Comparison of ENCODE assay signal across 23 mouse cellular contexts in the genomic region with DNA sequence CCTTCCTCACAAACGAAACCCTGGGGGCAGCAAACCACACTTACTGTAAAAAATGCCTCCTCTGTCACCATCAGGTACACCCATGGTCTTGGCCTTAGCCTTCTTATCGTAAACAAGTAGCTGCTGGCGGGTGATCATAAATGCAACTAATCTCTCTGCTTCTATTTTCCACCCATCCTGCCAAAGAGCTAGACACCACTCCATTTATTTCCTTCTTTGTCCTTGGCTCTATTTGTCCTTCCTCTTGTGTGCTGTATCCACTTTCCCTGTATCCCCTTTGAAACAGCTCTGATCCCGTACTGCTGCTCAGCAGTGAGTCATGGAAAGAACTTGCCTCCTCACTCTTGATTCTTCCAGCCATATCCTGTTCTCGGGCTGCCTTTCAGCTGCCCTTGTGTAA.
DNase-seq lines count a peak whose midpoint lies in the region; ATAC-seq and TF ChIP-seq lines count a peak whose summit lies in the region.
"Had no signal": no experiment of that assay in that cellular context is flagged by ENCODE, and none has a peak within 500 bp of the region (broad histone marks: within the 10 kb centered on the region; RNA-seq: fewer than 3 reads in every experiment).

No protein-coding gene starts in this region.

- H3K9ac ChIP-seq in forebrain, embryonic 13.5 days = no peak overlapping the region
- no peak overlapping the region for H3K9ac ChIP-seq in forebrain, postnatal 0 days
- no peak overlapping the region for H3K9ac ChIP-seq in lung, embryonic 14.5 days
- H3K9ac ChIP-seq: midbrain, embryonic 15.5 days had no signal

- no peak overlapping the region for H3K4me3 ChIP-seq in forebrain, embryonic 13.5 days
- H3K4me3 ChIP-seq in forebrain, postnatal 0 days (ENCODE audit: low read depth, low read length) = no peak overlapping the region
- H3K4me3 ChIP-seq in lung, embryonic 14.5 days (ENCODE audit: low read depth, low read length) = no peak overlapping the region
- H3K4me3 ChIP-seq: megakaryocyte, embryonic 14.5 days; midbrain, embryonic 15.5 days; myocyte had no signal

- no peak overlapping the region for H3K27ac ChIP-seq in forebrain, embryonic 13.5 days
- no peak overlapping the region for H3K27ac ChIP-seq in forebrain, postnatal 0 days (ENCODE audit: low read depth, low read length)
- no peak overlapping the region for H3K27ac ChIP-seq in lung, embryonic 14.5 days (ENCODE audit: low read depth)
- H3K27ac ChIP-seq: midbrain, embryonic 15.5 days had no signal

- no peaks in the 10 kb centered on the region for H3K4me1 ChIP-seq in forebrain, embryonic 13.5 days
- H3K4me1 ChIP-seq in forebrain, postnatal 0 days (ENCODE audit: insufficient read depth) = no peaks in the 10 kb centered on the region
- no peaks in the 10 kb centered on the region for H3K4me1 ChIP-seq in lung, embryonic 14.5 days (ENCODE audit: insufficient read depth)
- H3K4me1 ChIP-seq: megakaryocyte, embryonic 14.5 days; midbrain, embryonic 15.5 days had no signal

- 59% methylated on average over 5 of the region's 5 CpGs for WGBS in forebrain, embryonic 13.5 days
- 43% methylated on average over 5 of the region's 5 CpGs for WGBS in forebrain, postnatal 0 days
- WGBS in lung, embryonic 14.5 days = 56% methylated on average over 5 of the region's 5 CpGs

- H3K9me3 ChIP-seq in forebrain, embryonic 13.5 days (replicated peaks) = no peaks in the 10 kb centered on the region
- no peaks in the 10 kb centered on the region for H3K9me3 ChIP-seq in forebrain, postnatal 0 days (ENCODE audit: low read length)
- no peaks in the 10 kb centered on the region for H3K9me3 ChIP-seq in lung, embryonic 14.5 days (ENCODE audit: low read depth, low read length)
- H3K9me3 ChIP-seq: G1E; megakaryocyte, embryonic 14.5 days; midbrain, embryonic 15.5 days had no signal

- ATAC-seq in forebrain, embryonic 13.5 days = peak; percentile 54; the same call in 1 of the 2 replicates
- ATAC-seq in forebrain, postnatal 0 days = no peak
- ATAC-seq in lung, embryonic 14.5 days (ENCODE audit: insufficient read depth) = peak; percentile 62; the same call in 1 of the 2 replicates
- ATAC-seq: activated CD4-positive, CD25-positive, alpha-beta regulatory T cell, adult 4 months; midbrain, embryonic 15.5 days had no signal

- H3K4me2 ChIP-seq in forebrain, embryonic 13.5 days = no peak overlapping the region
- H3K4me2 ChIP-seq in forebrain, postnatal 0 days (ENCODE audit: low read depth) = no peak overlapping the region
- H3K4me2 ChIP-seq in lung, embryonic 14.5 days = no peak overlapping the region
- H3K4me2 ChIP-seq: midbrain, embryonic 15.5 days had no signal

- H3K36me3 ChIP-seq in forebrain, embryonic 13.5 days (ENCODE audit: poor library complexity, severe bottlenecking) = no peaks in the 10 kb centered on the region
- H3K36me3 ChIP-seq in forebrain, postnatal 0 days (ENCODE audit: insufficient read depth) = no peaks in the 10 kb centered on the region
- H3K36me3 ChIP-seq in lung, embryonic 14.5 days (ENCODE audit: insufficient read depth) = no peaks in the 10 kb centered on the region
- H3K36me3 ChIP-seq: G1E; midbrain, embryonic 15.5 days had no signal

- TF ChIP-seq CTCF in forebrain, postnatal 0 days (IDR thresholded peaks at IDR 0.05; ENCODE audit: low read depth) = no peak
- no peak for TF ChIP-seq CTCF in lung, embryonic 14.5 days (IDR thresholded peaks at IDR 0.05; ENCODE audit: low read depth)

- DNase-seq in forebrain, postnatal 0 days = no peak
- DNase-seq in lung, embryonic 14.5 days = peak; percentile 33
- DNase-seq in lung, postnatal 14 days = no peak
- DNase-seq in heart, adult 9 months (ENCODE audit: low spot score in 2 of 2) = peak; percentile 56 to 70
- peak; percentile 4 for DNase-seq in heart, postnatal 25 days (ENCODE audit: low spot score)
- no peak for DNase-seq in kidney, adult 9 months
- no peak for DNase-seq in adipocyte (ENCODE audit: low spot score)
- DNase-seq: adrenal gland, postnatal 14 days; cerebellum, adult 11 months; cerebellum, postnatal 10 days; embryo, embryonic 11 days; kidney, adult 8-10 months; kidney, postnatal 36 days; left cerebral cortex, postnatal 4 days; liver; right cerebral cortex, postnatal 14 days; thymus, adult 18-20 months had no signal

- intact Hi-C loops in heart, postnatal 25 days (cut with DNase I) = no loop called here

- H3K27me3 ChIP-seq in forebrain, embryonic 13.5 days = no peaks in the 10 kb centered on the region
- no peaks in the 10 kb centered on the region for H3K27me3 ChIP-seq in forebrain, postnatal 0 days (ENCODE audit: insufficient read depth, low read length)
- H3K27me3 ChIP-seq in lung, embryonic 14.5 days (ENCODE audit: insufficient read depth, low read length) = no peaks in the 10 kb centered on the region
- H3K27me3 ChIP-seq: megakaryocyte, embryonic 14.5 days; midbrain, embryonic 15.5 days had no signal

Comparison
In these comparisons a context has a peak if more than half of its experiments do, and no peak if none do; other contexts are left out.
1. DNase-seq: peak in lung, embryonic 14.5 days (single experiment), heart, adult 9 months (2 of 2) and heart, postnatal 25 days (single experiment); none in forebrain, postnatal 0 days (single experiment), lung, postnatal 14 days (single experiment), kidney, adult 9 months (single experiment) and adipocyte (single experiment).